Mouse (Mus musculus): ENCODE data around the gene Degs1. TPM values are rescaled to one million over a fixed set of nuclear protein-coding genes. Genes with fewer than 3 reads are reported as not detected.

Degs1 gene
- total and polyA plus RNA-seq, 3 experiments, result 54.2 to 124 (median 117) TPM

DNA sequence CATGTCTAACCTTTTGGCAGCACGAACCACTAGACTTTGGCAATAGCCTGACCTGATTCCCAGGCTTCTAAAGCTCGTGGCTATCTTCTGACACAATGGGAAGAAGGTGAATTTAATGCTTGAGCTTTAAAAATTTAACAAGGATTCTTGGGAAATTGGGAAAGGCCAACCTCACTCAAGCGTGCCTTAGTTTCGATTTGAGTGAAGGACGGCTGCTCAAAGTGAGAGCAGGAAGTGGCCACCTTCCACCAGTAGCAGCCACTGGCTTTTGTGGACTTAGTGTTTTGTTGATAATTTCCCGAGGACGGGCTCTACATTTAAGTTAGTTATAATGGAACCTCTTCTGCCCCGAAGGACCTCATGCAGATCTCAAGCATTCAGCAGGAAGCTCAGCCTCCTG, 30.6 kb upstream of the Degs1 start:
- in situ Hi-C loops (cut with MboI; ENCODE audit: low pct_ligation_motif_present, low pct_unique_long_range_greater_than_20kb, low sequenced_read_pairs), result no loop called here
- H3K4me2 ChIP-seq (ENCODE audit: insufficient read depth, low read depth, poor library complexity, severe bottlenecking), result peak overlapping the region; percentile 2; the same call in 1 of the 2 replicates
- no peak overlapping the region for H3K9ac ChIP-seq (ENCODE audit: insufficient read depth, low read depth)
- no peaks in the 10 kb centered on the region for H3K79me2 ChIP-seq (replicated peaks; ENCODE audit: control insufficient read depth, extremely low read depth, insufficient read depth, poor library complexity, severe bottlenecking)
- dilution Hi-C loops (cut with MboI; ENCODE audit: extremely low pct_ligation_motif_present, extremely low pct_unique_long_range_greater_than_20kb, low sequenced_read_pairs), result no loop called here
- peaks cover 0 to 25% of the 10 kb centered on the region in 2 experiments; a peak in 2 of 4 replicates for H3K4me1 ChIP-seq (ENCODE audit: control insufficient read depth in 1 of 2, insufficient read depth in 2 of 2)
- H3K36me3 ChIP-seq (replicated peaks in 1 of 2; ENCODE audit: control insufficient read depth in 1 of 2, insufficient read depth in 1 of 2, low read length in 1 of 2), result peaks cover 27 to 41% of the 10 kb centered on the region in 2 experiments
- no peaks in the 10 kb centered on the region for H3K27me3 ChIP-seq (replicated peaks)
- TF ChIP-seq BHLHE40 (IDR thresholded peaks at IDR 0.05; ENCODE audit: low read depth, low read length) (peak; percentile 19; the same call in 1 of the 2 replicates), POLR2A (IDR thresholded peaks at IDR 0.05; ENCODE audit: low read depth, low read length) (no peak), EP300 (IDR thresholded peaks at IDR 0.05; ENCODE audit: low read length) (peak; percentile 56; the same call in 1 of the 2 replicates), IRF4 (IDR thresholded peaks at IDR 0.05; ENCODE audit: low read depth, low read length) (peak; percentile 64; the same call in 1 of the 2 replicates)
- DNase-seq (ENCODE audit: extremely low read depth), result no peak
- no peak overlapping the region for H3K4me3 ChIP-seq (replicated peaks in 1 of 3; ENCODE audit: low read depth in 2 of 3, low read length in 2 of 3, poor library complexity in 1 of 3)
- no peak overlapping the region for H3K27ac ChIP-seq (ENCODE audit: insufficient read depth, low read depth)
- H3K9me3 ChIP-seq (replicated peaks; ENCODE audit: low read length), result peaks cover 4% of the 10 kb centered on the region

GRCm38 (mm10) chr1:182311376-182311775, 28.8 kb upstream of the Degs1 start:
- dilution Hi-C loops (cut with MboI; ENCODE audit: extremely low pct_ligation_motif_present, extremely low pct_unique_long_range_greater_than_20kb, low sequenced_read_pairs), result no loop called here
- Histone ChIP-seq H3K79me2 (replicated peaks; ENCODE audit: control insufficient read depth, extremely low read depth, insufficient read depth, poor library complexity, severe bottlenecking) (no peaks in the 10 kb centered on the region), H3K27me3 (replicated peaks) (no peaks in the 10 kb centered on the region), H3K9ac (ENCODE audit: insufficient read depth, low read depth) (no peak overlapping the region), H3K27ac (ENCODE audit: insufficient read depth, low read depth) (no peak overlapping the region), H3K36me3 (replicated peaks in 1 of 2; ENCODE audit: control insufficient read depth in 1 of 2, insufficient read depth in 1 of 2, low read length in 1 of 2) (peaks cover 13 to 23% of the 10 kb centered on the region in 2 experiments), H3K4me3 (replicated peaks in 1 of 3; ENCODE audit: low read depth in 2 of 3, low read length in 2 of 3, poor library complexity in 1 of 3) (no peak overlapping the region), H3K9me3 (replicated peaks; ENCODE audit: low read length) (peaks cover 4% of the 10 kb centered on the region), H3K4me1 (ENCODE audit: control insufficient read depth in 1 of 2, insufficient read depth in 2 of 2) (peaks cover 0 to 25% of the 10 kb centered on the region in 2 experiments; a peak in 2 of 4 replicates), H3K4me2 (ENCODE audit: insufficient read depth, low read depth, poor library complexity, severe bottlenecking) (no peak overlapping the region)
- no peak for DNase-seq (ENCODE audit: extremely low read depth)
- no peak for TF ChIP-seq NRF1 (IDR thresholded peaks at IDR 0.05; ENCODE audit: low read depth, low read length)
- no peak for TF ChIP-seq PAX5 (IDR thresholded peaks at IDR 0.05; ENCODE audit: low read length)
- no peak for TF ChIP-seq MAFK (IDR thresholded peaks at IDR 0.05; ENCODE audit: insufficient replicate concordance, low read length)
- TF ChIP-seq SMC3 (IDR thresholded peaks at IDR 0.05; ENCODE audit: low read depth, low read length), result peak; percentile 17; the same call in 1 of the 2 replicates
- no peak for TF ChIP-seq TBP (conservative IDR thresholded peaks at IDR 0.05; ENCODE audit: low read depth, low read length)
- TF ChIP-seq IRF4 (IDR thresholded peaks at IDR 0.05; ENCODE audit: low read depth, low read length), result no peak
- TF ChIP-seq ZKSCAN1 (IDR thresholded peaks at IDR 0.05; ENCODE audit: borderline replicate concordance, low read depth, low read length), result no peak
- TF ChIP-seq GABPA (IDR thresholded peaks at IDR 0.05; ENCODE audit: insufficient replicate concordance, low read depth, low read length), result no peak
- TF ChIP-seq MXI1 (IDR thresholded peaks at IDR 0.05; ENCODE audit: low read depth, low read length), result no peak
- TF ChIP-seq ZNF384 (IDR thresholded peaks at IDR 0.05; ENCODE audit: low read depth, low read length), result no peak
- TF ChIP-seq KAT2A (IDR thresholded peaks at IDR 0.05; ENCODE audit: insufficient replicate concordance, low read length), result no peak
- peak in 1 of 2 experiments; percentile 26; a peak in 1 of 4 replicates for TF ChIP-seq CTCF (conservative IDR thresholded peaks at IDR 0.05 in 1 of 2, IDR thresholded peaks at IDR 0.05 in 1 of 2; ENCODE audit: low read depth in 2 of 2, low read length in 2 of 2)
- no peak for TF ChIP-seq CHD1 (IDR thresholded peaks at IDR 0.05; ENCODE audit: low read depth, low read length)
- no peak for TF ChIP-seq SIN3A (IDR thresholded peaks at IDR 0.05; ENCODE audit: low read length)
- peak; percentile 19 for TF ChIP-seq RAD21 (IDR thresholded peaks at IDR 0.05; ENCODE audit: low read depth, low read length)
- TF ChIP-seq HCFC1 (IDR thresholded peaks at IDR 0.05; ENCODE audit: low read depth, low read length), result no peak
- TF ChIP-seq UBTF (IDR thresholded peaks at IDR 0.05; ENCODE audit: low read depth, low read length), result no peak
- TF ChIP-seq POLR2A (IDR thresholded peaks at IDR 0.05; ENCODE audit: low read depth, low read length), result no peak
- no peak for TF ChIP-seq USF2 (conservative IDR thresholded peaks at IDR 0.05; ENCODE audit: low read depth, low read length)
- in situ Hi-C loops (cut with MboI; ENCODE audit: low pct_ligation_motif_present, low pct_unique_long_range_greater_than_20kb, low sequenced_read_pairs), result no loop called here
